Mouse (Mus musculus) G1E (cell line): ENCODE measurements at regions not wholly inside any gene's neighbourhood (a gene's known extent, or its start where the extent isn't known, plus 50 kb on each side); places are given as distances from the start of the nearest gene placed in this dataset.

ENCODE experiments used
- ATAC-seq: 2 replicates; pipeline ENCODE4 v1.8.0; 2016; ENCODE audit warnings: mild to moderate bottlenecking; ENCODE audit not compliant: insufficient number of reproducible peaks, poor library complexity, low FRiP score, severe bottlenecking; ENCODE audit errors: extremely low read depth
- DNase-seq: peaks from one replicate; pipeline ENCODE4 v3.0.0; 2012; ENCODE audit warnings: low spot score
- H3K27me3 ChIP-seq: 2 replicates; pipeline ENCODE4 v1.6.1; 2012; ENCODE audit warnings: mild to moderate bottlenecking, low read length, inconsistent platforms; ENCODE audit not compliant: insufficient read depth
- H3K36me3 ChIP-seq: replicated peaks from 2 replicates; pipeline ENCODE3; 2012; ENCODE audit warnings: mild to moderate bottlenecking, inconsistent platforms
- H3K4me1 ChIP-seq: 2 replicates; pipeline ENCODE4 v1.6.1; 2012; ENCODE audit warnings: low read depth, low read length, inconsistent platforms, mixed read lengths; ENCODE audit not compliant: insufficient read depth
- H3K4me3 ChIP-seq: 2 replicates; pipeline ENCODE4 v1.5.1; 2012; ENCODE audit warnings: low read depth, mild to moderate bottlenecking, inconsistent platforms, low read length, moderate library complexity, mixed read lengths
- H3K9me3 ChIP-seq: replicated peaks from 2 replicates; pipeline ENCODE4 v1.6.1; 2012; ENCODE audit warnings: inconsistent platforms
- CTCF ChIP-seq: IDR thresholded peaks from 2 replicates; pipeline ENCODE4 v1.5.1; 2012; ENCODE audit warnings: low read depth, low read length, inconsistent platforms, mixed read lengths
- GATA1 ChIP-seq: IDR thresholded peaks from 2 replicates; pipeline ENCODE4 v1.6.1; 2012; ENCODE audit warnings: borderline replicate concordance, low read length, inconsistent platforms, mixed read lengths
- GATA2 ChIP-seq: IDR thresholded peaks from 2 replicates; pipeline ENCODE4 v1.6.1; 2012; ENCODE audit warnings: low read depth, low read length, inconsistent platforms, borderline replicate concordance
- POLR2AphosphoS5 ChIP-seq: IDR thresholded peaks from 2 replicates; pipeline ENCODE4 v1.6.1; 2012; ENCODE audit warnings: low read depth, low read length, inconsistent platforms; ENCODE audit not compliant: insufficient replicate concordance
- TAL1 ChIP-seq: conservative IDR thresholded peaks from 2 replicates; pipeline ENCODE4 v1.6.1; 2012; ENCODE audit warnings: low read depth, low read length, inconsistent platforms, mixed read lengths

DNA sequence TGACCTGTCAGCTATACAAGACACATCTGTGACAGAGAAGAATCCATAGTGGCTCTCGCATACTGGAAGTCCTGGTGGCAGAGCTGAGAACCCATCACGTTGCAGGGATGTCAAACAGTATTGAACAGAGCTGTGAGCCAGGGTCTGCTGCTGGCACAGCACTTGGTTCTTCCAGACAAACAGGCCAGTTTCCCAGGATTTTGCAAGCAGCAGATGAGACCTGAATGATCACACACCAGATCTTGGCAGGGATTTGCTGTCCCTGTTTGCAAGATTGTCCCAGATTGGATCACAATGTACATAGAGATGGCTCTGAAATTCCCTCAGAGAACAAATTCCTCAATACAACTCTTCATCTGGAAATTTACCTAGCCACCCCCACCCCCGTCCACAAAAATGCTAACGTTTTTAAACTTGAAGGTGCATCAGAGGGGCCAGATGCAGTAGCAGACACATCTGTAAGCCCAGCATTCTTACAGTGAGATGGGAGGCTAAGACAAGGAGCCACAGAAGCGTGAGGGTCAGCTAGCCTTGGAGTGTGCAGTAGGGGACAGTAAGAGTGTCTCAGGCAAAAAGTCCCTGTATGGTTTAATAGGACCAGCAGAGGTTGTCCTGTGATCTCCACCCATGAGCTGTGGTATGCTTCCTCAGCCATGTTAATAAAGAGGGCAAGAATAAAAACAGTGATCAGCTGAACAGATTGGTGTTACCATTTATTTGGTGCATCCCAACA, 307.8 kb downstream of the Gadd45g start:
- TF ChIP-seq GATA1 = no peak
- no peak for TF ChIP-seq CTCF
- no peak for TF ChIP-seq GATA2
- TF ChIP-seq TAL1 = no peak
- no peak for TF ChIP-seq POLR2AphosphoS5
- ATAC-seq = no peak
- Histone ChIP-seq H3K4me1 (no peaks in the 10 kb centered on the region), H3K4me3 (no peak overlapping the region), H3K36me3 (no peaks in the 10 kb centered on the region), H3K27me3 (no peaks in the 10 kb centered on the region), H3K9me3 (no peaks in the 10 kb centered on the region)
- no peak for DNase-seq

DNA sequence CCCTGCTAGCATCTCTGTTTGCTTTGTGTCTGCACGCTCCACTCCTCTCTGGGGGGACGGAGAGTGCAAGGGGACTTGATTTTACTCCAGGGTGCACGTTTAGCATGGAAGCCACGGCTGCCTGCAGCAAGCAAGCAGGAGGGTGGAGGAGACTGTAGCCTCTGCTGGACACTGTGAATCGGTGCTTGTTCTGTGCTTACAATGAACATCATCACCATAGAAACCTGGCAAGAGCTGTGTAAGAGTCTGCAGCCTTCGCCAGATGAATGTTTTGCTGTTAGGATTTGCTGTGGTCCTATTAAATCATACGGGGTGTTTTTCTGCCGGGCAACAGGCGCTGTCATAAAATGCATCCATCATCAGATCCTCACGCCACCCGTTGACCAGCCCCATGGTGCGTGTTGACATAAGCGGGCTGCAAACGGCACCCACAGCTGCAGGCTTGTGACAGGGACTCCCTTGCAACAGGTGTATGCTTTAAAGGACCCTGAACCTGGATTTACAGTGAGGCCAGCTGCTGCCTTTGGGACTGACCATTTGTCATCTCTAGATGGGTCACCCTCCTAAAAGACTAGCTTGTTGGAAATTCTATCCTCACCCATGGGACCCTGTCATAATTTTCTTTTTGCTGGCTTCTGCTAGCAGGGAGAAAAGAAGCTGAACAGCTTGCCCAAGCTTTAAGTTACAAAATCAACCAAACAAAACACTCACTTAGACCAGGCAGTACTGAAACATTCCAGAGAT, 308.5 kb downstream of the Gadd45g start:
- ATAC-seq = no peak
- Histone ChIP-seq H3K36me3 (no peaks in the 10 kb centered on the region), H3K4me3 (no peak overlapping the region), H3K27me3 (no peaks in the 10 kb centered on the region), H3K9me3 (no peaks in the 10 kb centered on the region), H3K4me1 (no peaks in the 10 kb centered on the region)
- DNase-seq = no peak
- TF ChIP-seq GATA2 = no peak
- no peak for TF ChIP-seq TAL1
- no peak for TF ChIP-seq POLR2AphosphoS5
- TF ChIP-seq GATA1 = no peak
- no peak for TF ChIP-seq CTCF

DNA sequence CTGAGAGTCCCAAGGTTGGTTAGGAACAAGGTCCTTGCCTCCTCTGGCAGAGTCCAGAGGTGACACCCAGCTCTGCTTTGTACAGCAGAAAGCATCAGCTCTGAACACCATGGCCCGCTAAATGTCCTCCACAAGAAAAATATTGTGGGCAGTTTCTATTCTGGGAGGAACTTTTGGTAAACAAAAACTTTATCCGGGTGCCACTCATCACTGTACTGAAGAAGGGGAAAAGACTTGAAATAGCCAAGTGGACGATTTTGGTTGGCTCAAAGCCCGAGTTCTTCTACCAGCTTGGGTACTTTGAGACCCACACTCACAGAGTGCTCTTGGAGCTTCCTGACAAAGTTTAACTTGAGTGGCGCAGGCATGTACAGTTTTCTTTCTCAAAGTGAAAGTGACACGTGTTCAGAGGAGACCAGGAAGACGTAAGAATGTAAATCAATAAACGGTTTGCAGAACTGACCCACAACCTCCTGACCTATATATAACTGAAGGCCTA, 309.2 kb downstream of the Gadd45g start:
- Histone ChIP-seq H3K27me3 (no peaks in the 10 kb centered on the region), H3K4me3 (no peak overlapping the region), H3K9me3 (no peaks in the 10 kb centered on the region), H3K36me3 (no peaks in the 10 kb centered on the region), H3K4me1 (no peaks in the 10 kb centered on the region)
- DNase-seq (no peak), ATAC-seq (no peak)
- TF ChIP-seq GATA2 (no peak), CTCF (no peak), POLR2AphosphoS5 (no peak), GATA1 (no peak), TAL1 (no peak)

DNA sequence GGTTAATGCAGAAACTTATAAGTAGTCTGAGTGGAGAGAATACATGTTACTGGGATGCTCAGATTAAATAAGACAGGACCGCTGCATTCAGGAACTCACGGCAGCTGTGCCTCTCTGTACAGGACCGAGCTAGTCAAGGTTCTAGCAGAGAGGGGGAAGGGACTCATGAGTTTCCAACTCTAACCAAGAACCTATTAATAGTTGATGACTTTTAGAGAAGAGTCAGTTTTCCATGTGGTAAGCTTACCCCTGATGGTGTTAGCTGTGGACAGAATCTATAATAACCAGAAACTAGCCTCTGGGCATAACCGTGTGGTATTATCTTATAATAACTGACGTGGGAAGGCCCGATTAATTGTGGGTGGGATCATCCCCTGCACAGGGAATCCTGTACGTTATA, 316.2 kb downstream of the Gadd45g start:
- ATAC-seq (no peak), DNase-seq (no peak)
- TF ChIP-seq TAL1 (no peak), GATA1 (no peak), POLR2AphosphoS5 (no peak), CTCF (no peak), GATA2 (no peak)
- no peaks in the 10 kb centered on the region for H3K9me3 ChIP-seq
- no peaks in the 10 kb centered on the region for H3K4me1 ChIP-seq
- no peak overlapping the region for H3K4me3 ChIP-seq
- no peaks in the 10 kb centered on the region for H3K36me3 ChIP-seq
- no peaks in the 10 kb centered on the region for H3K27me3 ChIP-seq

DNA sequence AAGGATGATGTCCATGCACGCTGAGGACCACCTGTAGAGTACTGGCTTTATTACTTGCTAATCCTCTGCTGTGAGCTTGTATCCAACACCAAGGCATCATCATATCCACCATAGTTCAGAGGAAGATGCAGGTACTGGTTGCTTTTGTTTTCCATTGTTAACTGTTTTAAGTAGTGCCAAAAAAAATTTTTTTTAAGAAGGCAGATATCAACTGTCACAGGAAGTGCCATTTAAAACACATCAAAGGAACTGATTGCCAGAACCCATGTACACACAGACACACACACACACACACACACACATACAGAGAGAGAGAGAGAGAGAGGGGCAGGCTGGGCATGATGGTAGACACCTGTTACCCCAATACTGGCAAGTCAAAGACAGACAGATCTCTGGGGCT, 319.1 kb downstream of the Gadd45g start:
- Histone ChIP-seq H3K36me3 (no peaks in the 10 kb centered on the region), H3K4me1 (no peaks in the 10 kb centered on the region), H3K9me3 (no peaks in the 10 kb centered on the region), H3K27me3 (no peaks in the 10 kb centered on the region), H3K4me3 (no peak overlapping the region)
- ATAC-seq = no peak
- DNase-seq = no peak
- TF ChIP-seq POLR2AphosphoS5 (no peak), CTCF (no peak), GATA2 (no peak), TAL1 (no peak), GATA1 (no peak)

DNA sequence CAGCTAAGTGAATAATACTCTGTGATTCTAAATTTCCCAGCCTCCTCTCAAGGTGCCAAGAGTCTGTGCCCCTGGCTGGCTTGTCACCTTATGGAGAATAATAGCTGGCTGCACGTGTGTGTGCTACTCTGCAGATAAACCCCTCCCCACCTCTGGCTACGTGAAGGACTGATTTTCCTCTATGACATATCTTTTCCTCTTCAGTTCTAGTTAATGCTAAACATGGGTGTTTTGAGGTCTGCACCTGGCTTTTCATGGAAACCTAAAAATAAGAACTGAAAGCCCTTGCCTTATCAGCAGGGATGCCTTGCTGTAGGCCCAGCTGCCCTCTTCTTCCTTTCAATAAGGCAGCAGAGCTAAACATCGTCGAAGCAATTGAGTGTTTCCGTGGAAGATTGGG, 321.5 kb downstream of the Gadd45g start:
- TF ChIP-seq CTCF = no peak
- no peak for TF ChIP-seq POLR2AphosphoS5
- TF ChIP-seq GATA1 = no peak
- TF ChIP-seq GATA2 = no peak
- no peak for TF ChIP-seq TAL1

More for the DNA sequence above, 321.5 kb downstream of the Gadd45g start:
- no peak for DNase-seq
- Histone ChIP-seq H3K36me3 (no peaks in the 10 kb centered on the region), H3K27me3 (no peaks in the 10 kb centered on the region), H3K9me3 (no peaks in the 10 kb centered on the region), H3K4me1 (no peaks in the 10 kb centered on the region), H3K4me3 (no peak overlapping the region)
- ATAC-seq = no peak
